ENCODE assay signal across 19 mouse cellular contexts in genomic region chr14:118676308-118676994, GRCm38 (mm10). TPM values are rescaled to one million over a fixed set of nuclear protein-coding genes. Genes with fewer than 3 reads are reported as not detected.
DNase-seq lines count a peak whose midpoint lies in the region; ATAC-seq and TF ChIP-seq lines count a peak whose summit lies in the region.
"Had no signal": no experiment of that assay in that cellular context is flagged by ENCODE, and none has a peak within 500 bp of the region (broad histone marks: within the 10 kb centered on the region; RNA-seq: fewer than 3 reads in every experiment).

No protein-coding gene starts in this region.

- no peak overlapping the region for H3K4me3 ChIP-seq in liver, postnatal 0 days (ENCODE audit: low read depth, low read length)
- H3K4me3 ChIP-seq in liver, embryonic 12.5 days = no peak overlapping the region
- H3K4me3 ChIP-seq in kidney, embryonic 15.5 days (replicated peaks) = no peak overlapping the region
- H3K4me3 ChIP-seq in stomach, postnatal 0 days (ENCODE audit: low read depth, low read length) = no peak overlapping the region
- H3K4me3 ChIP-seq: embryonic facial prominence, embryonic 13.5 days; forebrain, embryonic 12.5 days; gastrocnemius, adult 2 months; heart, embryonic 12.5 days; hindbrain, embryonic 13.5 days had no signal

- TF ChIP-seq EP300 in liver, postnatal 0 days (IDR thresholded peaks at IDR 0.05; ENCODE audit: low read depth) = no peak
- no peak for TF ChIP-seq EP300 in stomach, postnatal 0 days (optimal IDR thresholded peaks at IDR 0.05)

- peak; percentile 43 for DNase-seq in kidney, adult 11 months
- DNase-seq in kidney, postnatal 10 days = no peak
- DNase-seq in liver, postnatal 0 days = no peak
- DNase-seq in stomach, postnatal 0 days (ENCODE audit: low spot score) = peak; percentile 47
- DNase-seq in thymus, postnatal 25 days = no peak
- DNase-seq: adrenal gland, adult 2 months; adrenal gland, postnatal 25 days; cerebellum, adult 18-20 months; cerebellum, adult 9-11 months; cerebellum, postnatal 36 days; gastrocnemius, postnatal 25 days had no signal

- WGBS in liver, postnatal 0 days (ENCODE audit: insufficient replicate concordance) = 78% methylated on average over 13 of the region's 13 CpGs
- 74% methylated on average over 13 of the region's 13 CpGs for WGBS in liver, embryonic 12.5 days (ENCODE audit: insufficient replicate concordance)
- WGBS in kidney, embryonic 15.5 days = 58% methylated on average over 13 of the region's 13 CpGs
- whole genome bisulfite sequencing in stomach, postnatal 0 days = 58% methylated on average over 13 of the region's 13 CpGs

- H3K36me3 ChIP-seq in liver, postnatal 0 days (replicated peaks; ENCODE audit: insufficient read depth, low read length) = no peaks in the 10 kb centered on the region
- no peaks in the 10 kb centered on the region for H3K36me3 ChIP-seq in liver, embryonic 12.5 days
- H3K36me3 ChIP-seq in kidney, embryonic 15.5 days = no peaks in the 10 kb centered on the region
- no peaks in the 10 kb centered on the region for H3K36me3 ChIP-seq in stomach, postnatal 0 days (ENCODE audit: control insufficient read depth, insufficient read depth, low read length)
- H3K36me3 ChIP-seq: embryonic facial prominence, embryonic 13.5 days; forebrain, embryonic 12.5 days; heart, embryonic 12.5 days; hindbrain, embryonic 13.5 days had no signal

- ATAC-seq in liver, postnatal 0 days = peak; percentile 16; the same call in 1 of the 2 replicates
- no peak for ATAC-seq in liver, embryonic 12.5 days
- peak; percentile 19; the same call in 1 of the 2 replicates for ATAC-seq in kidney, embryonic 15.5 days (replicated peaks; ENCODE audit: low FRiP score)
- ATAC-seq in stomach, postnatal 0 days (ENCODE audit: low FRiP score, low TSS enrichment) = no peak
- ATAC-seq: forebrain, embryonic 16.5 days had no signal

- TF ChIP-seq CTCF in liver, postnatal 0 days (IDR thresholded peaks at IDR 0.05; ENCODE audit: low read depth) = no peak
- no peak for TF ChIP-seq CTCF in stomach, postnatal 0 days (IDR thresholded peaks at IDR 0.05; ENCODE audit: low read depth)

- no peaks in the 10 kb centered on the region for H3K27me3 ChIP-seq in liver, postnatal 0 days (ENCODE audit: insufficient read depth, low read length)
- no peaks in the 10 kb centered on the region for H3K27me3 ChIP-seq in liver, embryonic 12.5 days (replicated peaks)
- H3K27me3 ChIP-seq in kidney, embryonic 15.5 days = no peaks in the 10 kb centered on the region
- no peaks in the 10 kb centered on the region for H3K27me3 ChIP-seq in stomach, postnatal 0 days (ENCODE audit: control insufficient read depth, insufficient read depth, low read length)
- H3K27me3 ChIP-seq: forebrain, embryonic 12.5 days; hindbrain, embryonic 13.5 days had no signal

- H3K9ac ChIP-seq in liver, postnatal 0 days (replicated peaks) = no peak overlapping the region
- no peak overlapping the region for H3K9ac ChIP-seq in liver, embryonic 12.5 days
- H3K9ac ChIP-seq in kidney, embryonic 15.5 days = no peak overlapping the region
- no peak overlapping the region for H3K9ac ChIP-seq in stomach, postnatal 0 days (ENCODE audit: low read length)
- H3K9ac ChIP-seq: embryonic facial prominence, embryonic 13.5 days; forebrain, embryonic 12.5 days; heart, embryonic 12.5 days; hindbrain, embryonic 13.5 days had no signal

- no peak overlapping the region for H3K27ac ChIP-seq in liver, postnatal 0 days (ENCODE audit: low read depth)
- no peak overlapping the region for H3K27ac ChIP-seq in liver, embryonic 12.5 days
- peak overlapping the region; percentile 22; the same call in 1 of the 2 replicates for H3K27ac ChIP-seq in kidney, embryonic 15.5 days
- H3K27ac ChIP-seq in stomach, postnatal 0 days (replicated peaks) = no peak overlapping the region
- H3K27ac ChIP-seq: embryonic facial prominence, embryonic 13.5 days; forebrain, embryonic 12.5 days; gastrocnemius, adult 2 months; hindbrain, embryonic 13.5 days had no signal

- H3K4me2 ChIP-seq in liver, postnatal 0 days (ENCODE audit: low read depth, low read length) = no peak overlapping the region
- H3K4me2 ChIP-seq in liver, embryonic 12.5 days = no peak overlapping the region
- no peak overlapping the region for H3K4me2 ChIP-seq in kidney, embryonic 15.5 days
- no peak overlapping the region for H3K4me2 ChIP-seq in stomach, postnatal 0 days (replicated peaks; ENCODE audit: low read depth)
- H3K4me2 ChIP-seq: embryonic facial prominence, embryonic 13.5 days; forebrain, embryonic 12.5 days; heart, embryonic 12.5 days; hindbrain, embryonic 13.5 days had no signal

- no peaks in the 10 kb centered on the region for H3K9me3 ChIP-seq in liver, postnatal 0 days (ENCODE audit: low read length)
- H3K9me3 ChIP-seq in liver, embryonic 12.5 days (replicated peaks) = no peaks in the 10 kb centered on the region
- no peaks in the 10 kb centered on the region for H3K9me3 ChIP-seq in kidney, embryonic 15.5 days (replicated peaks)
- H3K9me3 ChIP-seq in stomach, postnatal 0 days (ENCODE audit: control insufficient read depth, low read length) = no peaks in the 10 kb centered on the region
- H3K9me3 ChIP-seq: embryonic facial prominence, embryonic 13.5 days; forebrain, embryonic 12.5 days; heart, embryonic 12.5 days; hindbrain, embryonic 13.5 days had no signal

- peaks cover 17% of the 10 kb centered on the region for H3K4me1 ChIP-seq in liver, postnatal 0 days (ENCODE audit: insufficient read depth)
- H3K4me1 ChIP-seq in liver, embryonic 12.5 days = peaks cover 19% of the 10 kb centered on the region
- peaks cover 41% of the 10 kb centered on the region for H3K4me1 ChIP-seq in kidney, embryonic 15.5 days
- 0 out of 2 replicates have a peak, but pooled peaks cover 3% of the 10 kb centered on the region for H3K4me1 ChIP-seq in stomach, postnatal 0 days (replicated peaks; ENCODE audit: control insufficient read depth, insufficient read depth)
- H3K4me1 ChIP-seq: heart, embryonic 12.5 days had no signal

RNA-seq across cellular contexts. Expression of gene Abcc4, which starts 29.6 kb away (rescaled TPM):
- polyA plus RNA-seq in liver, postnatal 0 days (2015; fragmentation: Nextera tagmentation; extraction: Ambion mirVana) = 1.1 and 1.2 TPM in 2 replicates
- 3.0 and 3.4 TPM in 2 replicates for polyA plus RNA-seq in liver, embryonic 12.5 days (2016; fragmentation: Nextera tagmentation; extraction: Ambion mirVana)
- polyA plus RNA-seq in kidney, embryonic 15.5 days (2015; fragmentation: Nextera tagmentation; extraction: Ambion mirVana) = 7.3 and 7.9 TPM in 2 replicates
- polyA plus RNA-seq in stomach, postnatal 0 days (2015; fragmentation: Nextera tagmentation; extraction: Ambion mirVana) = 1.9 and 2.6 TPM in 2 replicates

Comparison
In these comparisons a context has a peak if more than half of its experiments do, and no peak if none do; other contexts are left out.
1. DNase-seq: peak in kidney, adult 11 months (single experiment) and stomach, postnatal 0 days (single experiment); none in kidney, postnatal 10 days (single experiment), liver, postnatal 0 days (single experiment) and thymus, postnatal 25 days (single experiment).
2. ATAC-seq: peak in liver, postnatal 0 days (single experiment) and kidney, embryonic 15.5 days (single experiment); none in liver, embryonic 12.5 days (single experiment) and stomach, postnatal 0 days (single experiment).